Mouse (Mus musculus) stomach, embryonic 14.5 days (tissue): ENCODE measurements around the gene Evc. TPM values are rescaled to one million over a fixed set of nuclear protein-coding genes. Genes with fewer than 3 reads are reported as not detected.

Experiments used
- ATAC-seq: fragments of 200-750 bp; cut with Nextera tagmentation; 2 replicates; pipeline ENCODE4 v1.8.0; 2017; ENCODE audit warnings: low read depth, moderate TSS enrichment; ENCODE audit not compliant: insufficient number of reproducible peaks, insufficient read depth, low FRiP score
- H3K27ac ChIP-seq: fragments of 300-500 bp; sonication (generic); 2 replicates; pipeline ENCODE4 v1.5.1; 2014; ENCODE audit warnings: mild to moderate bottlenecking, low read length, moderate library complexity, mixed read lengths
- H3K27me3 ChIP-seq: fragments of 300-500 bp; sonication (generic); 2 replicates; pipeline ENCODE4 v1.6.1; 2014; ENCODE audit warnings: low read length, control low read depth, mixed read lengths; ENCODE audit not compliant: control insufficient read depth, insufficient read depth
- H3K36me3 ChIP-seq: fragments of 300-500 bp; sonication (generic); 2 replicates; pipeline ENCODE4 v1.6.1; 2014; ENCODE audit warnings: mild to moderate bottlenecking, control low read depth, low read length, moderate library complexity, mixed read lengths; ENCODE audit not compliant: control insufficient read depth, insufficient read depth
- H3K4me1 ChIP-seq: fragments of 300-500 bp; sonication (generic); 2 replicates; pipeline ENCODE4 v1.6.1; 2014; ENCODE audit warnings: low read length, control low read depth, mixed read lengths; ENCODE audit not compliant: control insufficient read depth, insufficient read depth
- H3K4me2 ChIP-seq: fragments of 300-500 bp; sonication (generic); replicated peaks from 2 replicates; pipeline ENCODE4 v1.6.1; 2014; ENCODE audit warnings: low read depth, low read length, control low read depth
- H3K4me3 ChIP-seq: fragments of 300-500 bp; sonication (generic); 2 replicates; pipeline ENCODE4 v1.5.1; 2014; ENCODE audit warnings: low read depth, low read length, control low read depth
- H3K9ac ChIP-seq: fragments of 300-500 bp; sonication (generic); replicated peaks from 2 replicates; pipeline ENCODE4 v1.6.1; 2014; ENCODE audit warnings: low read depth, mild to moderate bottlenecking, control low read depth, low read length, moderate library complexity, mixed read lengths
- H3K9me3 ChIP-seq: fragments of 300-500 bp; sonication (generic); 2 replicates; pipeline ENCODE4 v1.6.1; 2016; ENCODE audit warnings: low read depth, low read length, control low read depth; ENCODE audit not compliant: control insufficient read depth
- WGBS: fragments of 180-500 bp; shearing (Covaris S2); extraction: QIAGEN DNeasy Blood & Tissue Kit; methylation state at CpG from one replicate; pipeline ENCODE4 v1.1.7; 2014; 5-methylcytosine and 5-hydroxymethylcytosine counted together
- polyA plus RNA-seq: library from polyadenylated mRNA; unstranded; fragments of >200 nt; fragmentation: Nextera tagmentation; extraction: Ambion mirVana; gene quantifications from 2 replicates; pipeline ENCODE4 v1.2.1, GENCODE M21; 2014

Evc gene
- polyA plus RNA-seq, 1 experiment from 2014 or later = 15.9 TPM

DNA sequence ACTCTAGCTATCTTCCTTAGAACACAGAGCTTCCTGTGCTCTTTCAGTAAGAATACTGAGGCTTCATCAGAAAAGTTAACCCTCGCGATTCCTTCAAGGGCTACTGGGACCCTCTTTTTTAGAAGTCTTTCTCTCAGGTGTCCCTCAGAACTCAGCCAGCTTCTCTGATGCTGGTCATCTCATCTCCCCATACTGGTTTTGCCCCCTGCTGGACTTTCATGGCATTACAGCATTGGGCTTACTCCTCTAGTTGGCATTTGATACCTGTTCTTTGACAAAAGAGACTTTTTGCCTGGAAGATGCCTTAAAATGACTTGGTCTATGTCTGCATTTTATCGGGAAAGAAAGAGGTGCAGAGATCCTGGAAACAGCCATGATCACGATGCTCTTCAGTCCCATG is 17.7 kb upstream of the Evc start:
- Histone ChIP-seq H3K9ac (no peak overlapping the region), H3K27me3 (no peaks in the 10 kb centered on the region), H3K4me2 (no peak overlapping the region), H3K27ac (no peak overlapping the region), H3K9me3 (no peaks in the 10 kb centered on the region), H3K4me1 (no peaks in the 10 kb centered on the region), H3K4me3 (no peak overlapping the region), H3K36me3 (peaks cover 36% of the 10 kb centered on the region)
- no peak for ATAC-seq
- 79% methylated on average over 4 of the region's 4 CpGs for whole genome bisulfite sequencing

- Histone ChIP-seq H3K27ac (no peak overlapping the region), H3K9me3 (no peaks in the 10 kb centered on the region), H3K4me1 (no peaks in the 10 kb centered on the region), H3K27me3 (no peaks in the 10 kb centered on the region), H3K9ac (no peak overlapping the region), H3K36me3 (peaks cover 38% of the 10 kb centered on the region), H3K4me2 (no peak overlapping the region), H3K4me3 (no peak overlapping the region)
- ATAC-seq = no peak
- 84% methylated on average over 2 of the region's 2 CpGs for WGBS
Observed at GRCm38 (mm10) chr5:37351791-37352190, 15.1 kb upstream of the Evc start.

- WGBS = 84% methylated on average over 2 of the region's 2 CpGs
- Histone ChIP-seq H3K4me3 (no peak overlapping the region), H3K9me3 (no peaks in the 10 kb centered on the region), H3K4me2 (no peak overlapping the region), H3K9ac (no peak overlapping the region), H3K36me3 (peaks cover 9% of the 10 kb centered on the region), H3K4me1 (peaks cover 7% of the 10 kb centered on the region; the same call in 1 of the 2 replicates), H3K27me3 (no peaks in the 10 kb centered on the region), H3K27ac (no peak overlapping the region)
- ATAC-seq = no peak
Observed at GRCm38 (mm10) chr5:37343962-37344361, 7.3 kb upstream of the Evc start.

DNA sequence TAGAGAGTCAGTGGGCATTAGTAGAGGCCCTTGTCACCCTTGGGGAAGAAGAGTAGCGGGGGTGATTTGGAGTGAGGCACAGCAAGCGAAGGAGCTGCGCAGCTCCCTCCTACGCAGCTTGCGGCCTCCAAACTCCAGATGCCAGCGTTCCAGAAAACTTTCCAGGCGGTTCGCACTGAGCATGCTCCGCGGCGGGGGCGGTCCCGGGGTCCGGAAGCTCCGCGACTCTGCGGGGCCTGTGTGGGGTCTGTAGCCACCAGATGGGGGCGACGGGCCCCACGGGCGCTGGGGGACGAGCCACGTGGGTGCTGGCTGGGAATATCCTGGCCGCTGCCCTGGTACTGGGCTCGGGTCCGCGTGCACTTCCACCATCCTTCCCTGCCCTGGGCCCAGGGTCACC is 1.6 kb upstream of the Evc start, which contains the start of gene Evc2:
TSS of gene Evc2 (plus strand) at position 212 of the 400 bp plus-strand sequence.
- peak; percentile 87 for ATAC-seq

DNA sequence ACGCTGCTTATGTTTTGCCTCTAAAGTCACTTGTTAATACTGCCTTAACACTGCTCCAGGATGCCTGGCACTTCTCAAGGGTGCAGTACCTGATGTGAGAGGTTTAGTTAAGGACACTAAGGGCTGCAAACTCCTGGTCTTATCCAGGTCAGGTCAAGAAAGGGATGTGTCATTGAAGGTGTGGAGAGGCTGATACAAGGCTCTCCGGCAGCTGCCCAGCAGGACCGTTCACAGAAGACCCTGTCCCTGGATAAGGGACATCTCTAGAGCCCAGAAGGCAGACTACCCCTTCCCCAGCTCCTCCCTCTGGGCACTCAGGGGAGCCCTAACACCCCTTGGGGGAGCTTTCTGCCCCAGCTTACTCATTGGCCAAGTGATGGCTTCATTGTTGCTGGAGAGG is 1.0 kb upstream of the Evc start:
- Histone ChIP-seq H3K4me3 (peak overlapping the region; percentile 60; the same call in 1 of the 2 replicates), H3K9ac (no peak overlapping the region), H3K27ac (peak overlapping the region; percentile 75; the same call in 1 of the 2 replicates), H3K4me2 (peak overlapping the region; percentile 76), H3K27me3 (no peaks in the 10 kb centered on the region), H3K36me3 (no peaks in the 10 kb centered on the region), H3K4me1 (peaks cover 24% of the 10 kb centered on the region; the same call in 1 of the 2 replicates), H3K9me3 (no peaks in the 10 kb centered on the region)
- ATAC-seq = no peak
- WGBS = 60% methylated on average over 3 of the region's 3 CpGs

More for the DNA sequence above, 1.6 kb upstream of the Evc start, which contains the start of gene Evc2:
- Histone ChIP-seq H3K4me2 (peak within 1 kb of the TSS; percentile 89), H3K9me3 (no peaks in the 10 kb centered on the region), H3K27ac (peak within 1 kb of the TSS; percentile 75; the same call in 1 of the 2 replicates), H3K9ac (peak within 1 kb of the TSS; percentile 57), H3K4me1 (peaks cover 24% of the 10 kb centered on the region; the same call in 1 of the 2 replicates), H3K4me3 (peak within 1 kb of the TSS; percentile 60), H3K27me3 (no peaks in the 10 kb centered on the region), H3K36me3 (no peaks in the 10 kb centered on the region; the same call in 1 of the 2 replicates)
- under 1% methylated on average over 27 of the region's 27 CpGs for WGBS

DNA sequence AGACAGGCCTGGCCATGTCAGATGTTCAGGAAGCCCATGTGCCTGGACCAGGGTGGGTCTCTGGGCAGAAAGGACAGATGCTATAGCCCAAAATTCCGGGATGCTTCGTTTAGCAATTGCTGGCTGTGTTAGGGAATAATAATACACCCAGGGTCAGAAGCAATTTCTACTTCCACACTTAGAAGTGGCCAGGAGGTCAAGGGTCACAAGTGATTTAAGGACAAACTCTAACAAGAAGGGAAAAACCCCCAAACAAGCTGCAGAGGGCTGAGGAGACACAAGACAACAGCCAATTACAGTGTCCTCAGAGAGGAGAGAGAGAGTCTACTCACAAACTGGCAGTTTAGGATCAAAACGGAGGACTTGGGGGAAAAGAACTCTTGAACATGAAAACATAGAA is 1.6 kb downstream of the Evc start:
- ATAC-seq = no peak
- H3K36me3 ChIP-seq = peaks cover 8% of the 10 kb centered on the region; the same call in 1 of the 2 replicates
- 65% methylated on average over 3 of the region's 3 CpGs for WGBS
- no peaks in the 10 kb centered on the region for H3K9me3 ChIP-seq
- H3K4me3 ChIP-seq = no peak overlapping the region
- H3K27me3 ChIP-seq = no peaks in the 10 kb centered on the region
- H3K27ac ChIP-seq = no peak overlapping the region
- peaks cover 24% of the 10 kb centered on the region; the same call in 1 of the 2 replicates for H3K4me1 ChIP-seq
- H3K4me2 ChIP-seq = no peak overlapping the region
- no peak overlapping the region for H3K9ac ChIP-seq

GRCm38 (mm10) chr5:37332066-37332465 is 4.6 kb downstream of the Evc start:
- 76% methylated on average over 4 of the region's 4 CpGs for WGBS
- no peak overlapping the region for H3K4me2 ChIP-seq
- no peaks in the 10 kb centered on the region for H3K9me3 ChIP-seq
- no peaks in the 10 kb centered on the region for H3K27me3 ChIP-seq
- no peak overlapping the region for H3K9ac ChIP-seq
- H3K4me3 ChIP-seq = no peak overlapping the region
- H3K27ac ChIP-seq = no peak overlapping the region
- ATAC-seq = no peak
- H3K4me1 ChIP-seq = peaks cover 7% of the 10 kb centered on the region; the same call in 1 of the 2 replicates
- H3K36me3 ChIP-seq = peaks cover 14% of the 10 kb centered on the region; the same call in 1 of the 2 replicates

DNA sequence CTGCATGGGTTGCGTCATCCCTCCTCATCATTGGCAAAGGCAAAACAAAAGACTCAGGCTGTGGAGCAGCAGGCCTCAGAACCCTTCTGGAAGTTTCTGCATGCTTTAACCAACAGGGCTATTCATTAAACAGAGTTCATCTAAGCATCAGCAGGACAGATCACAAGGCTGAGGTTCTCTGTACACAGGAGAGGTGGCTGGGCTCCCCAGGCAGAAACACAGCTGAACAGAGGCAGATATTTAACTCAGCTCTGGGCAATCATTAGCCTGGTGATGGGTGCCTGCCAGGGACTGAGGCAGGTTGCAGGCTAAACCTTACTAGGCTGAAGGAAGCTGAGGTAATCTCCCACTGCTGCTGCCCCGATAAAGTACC is 5.6 kb downstream of the Evc start:
- WGBS = 79% methylated on average over 2 of the region's 2 CpGs
- no peak overlapping the region for H3K4me3 ChIP-seq
- peaks cover 14% of the 10 kb centered on the region; the same call in 1 of the 2 replicates for H3K36me3 ChIP-seq
- 0 out of 2 replicates have a peak, but pooled peaks cover 6% of the 10 kb centered on the region for H3K4me1 ChIP-seq
- no peak overlapping the region for H3K27ac ChIP-seq
- ATAC-seq = no peak
- no peaks in the 10 kb centered on the region for H3K9me3 ChIP-seq
- H3K27me3 ChIP-seq = no peaks in the 10 kb centered on the region
- no peak overlapping the region for H3K9ac ChIP-seq
- H3K4me2 ChIP-seq = no peak overlapping the region
